Mouse (Mus musculus): ENCODE results near the gene Pxmp4. TPM values are rescaled to one million over a fixed set of nuclear protein-coding genes. Genes with fewer than 3 reads are reported as not detected.

Pxmp4 gene
- total RNA-seq (2021), result 10 to 100 TPM; 45.5 to 53.0 TPM
- long read RNA-seq, experiment 1, transcript Pxmp4-201 (4 exons, 2,789 nt), result major isoform, 72 of 119 reads
- long read RNA-seq, experiment 1, partial matches to known transcripts, result 23 of 119 reads
- long read RNA-seq, experiment 1, other reads (novel, unspliced or antisense), result 21 of 119 reads
- long read RNA-seq, experiment 2, transcript Pxmp4-201 (4 exons, 2,789 nt), result major isoform, 43 of 47 reads
- long read RNA-seq, experiment 2, partial matches to known transcripts, result 2 of 47 reads
- long read RNA-seq, experiment 2, other reads (novel, unspliced or antisense), result 0 of 47 reads

DNA sequence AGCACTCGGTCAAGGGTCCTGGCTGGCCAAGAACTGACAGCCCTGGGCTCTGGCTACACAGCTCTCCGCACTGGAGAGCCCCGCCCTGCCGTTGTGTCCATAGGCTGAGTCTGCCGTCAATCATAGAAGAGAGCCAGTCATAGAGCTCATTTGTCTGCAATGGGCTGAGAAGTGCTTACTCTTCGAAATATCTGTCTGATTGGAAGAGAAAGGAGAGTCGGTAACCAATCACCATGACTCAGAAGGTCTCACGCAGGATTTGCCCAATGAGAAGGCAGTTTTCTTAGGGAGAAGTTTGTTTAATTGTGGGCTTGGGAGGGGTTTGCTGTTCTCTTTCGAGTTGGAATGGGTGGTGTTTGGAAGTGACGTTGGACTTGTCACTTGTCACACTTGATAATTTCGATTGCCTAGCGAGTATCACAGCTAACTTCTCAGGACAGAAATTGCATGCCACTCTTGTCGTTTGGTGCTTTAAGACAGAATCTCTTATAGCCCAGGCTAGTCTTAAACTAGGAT is at the start of gene Pxmp4:
Gene Pxmp4, minus strand, starts transcription at position 71 of the 516 bp plus-strand sequence.
- peak; percentile 99 for DNase-seq

DNA sequence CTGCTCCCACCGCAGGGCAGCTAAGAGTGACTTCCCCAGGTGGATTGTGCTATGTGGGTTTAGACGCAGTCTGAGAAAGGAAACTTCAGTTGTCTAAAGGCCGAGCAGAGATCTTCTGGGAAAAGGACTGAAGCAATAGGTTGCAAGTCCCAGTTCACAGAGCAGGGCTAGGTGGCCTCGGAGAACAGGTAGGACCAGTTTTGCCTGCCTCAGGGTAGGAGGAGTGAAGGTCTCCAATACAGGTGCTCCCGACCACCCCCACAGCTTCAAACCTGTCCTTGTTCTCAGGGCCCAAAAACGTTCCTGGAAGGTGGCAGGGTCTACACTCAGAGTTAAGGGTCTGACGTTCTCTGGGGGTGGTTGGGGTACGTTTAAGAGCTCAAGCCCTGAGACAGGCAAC is 47.9 kb upstream of the Pxmp4 start, which contains the start of gene Chmp4b:
Gene Chmp4b, plus strand, starts transcription at position 343 of the 400 bp plus-strand sequence.
- DNase-seq, result no peak

DNA sequence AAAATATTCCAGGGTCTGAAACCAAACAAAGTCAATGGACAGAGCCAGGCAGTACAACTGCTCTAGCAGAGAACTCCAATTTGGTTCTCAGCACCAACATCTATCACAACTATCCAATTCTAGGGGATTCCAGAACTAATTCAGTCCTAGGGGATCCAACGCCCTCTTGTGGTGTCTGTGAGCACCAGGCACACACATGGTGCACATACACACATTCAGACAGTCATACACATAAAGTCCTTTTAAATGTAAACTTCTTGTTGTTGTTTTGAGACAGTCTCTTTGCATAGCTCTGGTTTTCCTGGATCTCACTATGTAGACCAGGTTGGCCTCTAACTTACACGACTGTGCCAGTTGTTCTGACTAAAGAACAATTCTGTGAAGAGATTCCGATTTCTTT is 46.9 kb upstream of the Pxmp4 start:
- DNase-seq, result no peak

DNA sequence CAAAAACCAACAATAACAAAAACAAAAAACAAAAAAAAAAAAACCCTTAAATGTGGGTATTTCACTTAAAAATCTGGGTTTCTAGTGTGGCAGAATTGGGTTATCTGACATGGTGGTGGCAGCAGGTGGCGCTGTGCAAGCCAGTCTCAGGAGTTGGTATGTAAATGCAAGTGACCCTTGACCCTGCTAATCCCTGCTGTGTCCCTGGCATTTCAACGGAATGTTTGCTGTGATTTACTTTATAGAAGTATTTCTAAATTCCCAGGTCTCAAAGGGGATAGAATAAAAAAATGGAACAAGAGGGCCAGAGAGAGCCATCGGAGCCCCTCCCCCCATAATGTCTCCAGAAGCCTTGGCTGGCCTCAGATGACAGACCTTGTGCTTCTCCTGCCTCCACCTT is 44.6 kb upstream of the Pxmp4 start:
- DNase-seq, result peak; percentile 68

DNA sequence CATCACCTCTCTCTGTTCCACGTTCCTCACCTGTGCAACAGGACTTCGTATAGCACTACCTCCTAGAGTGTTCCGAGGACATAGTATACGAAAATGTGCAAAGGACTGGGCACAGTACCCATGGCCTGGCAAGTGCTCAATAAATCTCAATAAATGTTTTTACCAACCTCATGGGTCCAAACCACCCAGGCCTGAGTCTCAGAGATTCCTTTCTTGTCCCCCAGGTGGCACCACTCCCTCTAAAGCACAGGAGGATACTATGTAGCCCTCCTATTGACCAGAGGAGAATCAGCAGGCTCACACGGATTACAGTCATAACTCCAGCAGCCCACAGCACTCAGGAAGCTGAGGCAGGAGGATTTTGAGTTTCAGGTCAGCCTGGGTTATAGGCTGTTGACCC is 43.1 kb upstream of the Pxmp4 start:
- peak; percentile 57 for DNase-seq

- no peak for DNase-seq
These were observed 39.3 kb upstream of the Pxmp4 start for GRCm38 (mm10) chr2:154642712-154643385.

GRCm38 (mm10) chr2:154642005-154642459 is 38.5 kb upstream of the Pxmp4 start:
- no peak for DNase-seq

- DNase-seq, result no peak
These were observed 37.7 kb upstream of the Pxmp4 start for GRCm38 (mm10) chr2:154641176-154641575.

GRCm38 (mm10) chr2:154639115-154639514 is 35.6 kb upstream of the Pxmp4 start:
- DNase-seq, result no peak

DNA sequence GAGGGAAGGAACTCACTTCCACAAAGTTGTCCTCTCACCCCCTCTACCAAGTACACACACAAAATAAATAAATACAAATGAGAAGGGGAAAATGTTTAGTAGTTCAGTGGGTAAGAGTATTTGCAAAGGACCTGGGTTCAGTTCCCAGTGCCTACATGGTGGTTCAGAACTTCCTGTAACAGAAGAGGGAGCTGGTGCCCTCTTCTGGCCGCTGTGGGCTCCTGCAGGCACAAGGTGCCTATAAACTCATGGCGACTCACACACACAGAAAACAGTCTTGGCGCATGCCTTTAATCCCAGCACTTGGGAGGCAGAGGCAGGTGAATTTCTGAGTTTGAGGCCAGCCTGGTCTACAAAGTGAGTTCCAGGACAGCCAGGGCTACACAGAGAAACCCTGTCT is 35.0 kb upstream of the Pxmp4 start:
- DNase-seq, result no peak

GRCm38 (mm10) chr2:154635826-154636225 is 32.3 kb upstream of the Pxmp4 start:
- no peak for DNase-seq

- DNase-seq, result no peak
These were observed 30.6 kb upstream of the Pxmp4 start for GRCm38 (mm10) chr2:154633876-154634644.

DNA sequence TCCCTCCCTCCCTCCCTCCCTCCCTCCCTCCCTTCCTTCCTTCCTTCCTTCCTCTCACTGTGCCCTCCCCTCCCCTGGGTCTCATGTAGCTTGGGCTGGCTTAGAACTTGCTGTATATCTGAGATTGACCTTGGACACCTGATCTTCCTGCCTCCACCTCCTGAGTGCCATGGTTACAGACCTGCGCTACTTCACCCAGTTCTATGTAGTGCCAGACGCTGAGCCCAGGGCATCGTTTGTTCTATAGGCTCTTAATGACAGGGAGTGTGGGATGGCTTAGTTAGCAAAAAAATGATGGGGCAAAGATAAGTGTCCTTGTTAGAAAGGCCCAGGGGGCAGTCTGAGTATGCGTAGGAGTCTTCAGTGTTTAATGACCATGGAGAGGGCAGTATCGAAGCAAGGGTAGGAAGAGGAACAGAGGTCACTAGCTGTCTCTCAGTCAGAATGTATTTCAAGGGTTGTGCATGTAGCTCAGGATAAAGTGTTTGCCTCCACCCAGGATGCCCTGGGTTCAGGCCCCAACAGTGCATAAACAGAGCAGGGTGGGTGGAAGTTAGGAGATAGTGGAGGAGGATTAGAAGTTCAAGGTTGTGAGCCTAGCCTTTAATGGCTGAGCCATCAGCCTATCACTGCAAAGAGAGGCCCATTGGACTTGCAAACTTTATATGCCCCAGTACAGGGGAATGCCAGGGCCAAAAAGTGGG is 29.7 kb upstream of the Pxmp4 start:
- no peak for DNase-seq

GRCm38 (mm10) chr2:154632203-154632780 is 28.8 kb upstream of the Pxmp4 start:
- DNase-seq, result no peak

- no peak for DNase-seq
These were observed 27.0 kb upstream of the Pxmp4 start for GRCm38 (mm10) chr2:154630531-154630930.

DNA sequence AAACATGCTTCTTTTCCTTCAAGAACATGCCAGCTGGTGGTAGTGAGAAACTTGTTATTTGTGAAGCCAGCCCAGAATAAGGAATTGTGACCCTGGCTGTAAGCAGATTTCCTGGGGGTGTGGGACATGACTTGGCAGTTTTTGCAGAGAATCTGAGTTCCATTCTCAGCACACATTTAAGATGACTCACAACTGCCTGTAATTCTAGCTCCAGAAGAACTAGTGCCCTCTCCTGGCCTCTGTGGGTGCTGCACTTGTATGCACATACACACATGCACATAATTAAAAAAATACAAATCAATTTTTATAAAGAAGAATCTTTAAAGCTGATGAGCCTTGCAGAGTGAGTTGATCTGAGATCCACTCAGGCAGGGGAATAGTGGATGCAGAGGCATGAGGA is 20.6 kb upstream of the Pxmp4 start:
- DNase-seq, result no peak

GRCm38 (mm10) chr2:154621684-154622083 is 18.2 kb upstream of the Pxmp4 start:
- no peak for DNase-seq

DNA sequence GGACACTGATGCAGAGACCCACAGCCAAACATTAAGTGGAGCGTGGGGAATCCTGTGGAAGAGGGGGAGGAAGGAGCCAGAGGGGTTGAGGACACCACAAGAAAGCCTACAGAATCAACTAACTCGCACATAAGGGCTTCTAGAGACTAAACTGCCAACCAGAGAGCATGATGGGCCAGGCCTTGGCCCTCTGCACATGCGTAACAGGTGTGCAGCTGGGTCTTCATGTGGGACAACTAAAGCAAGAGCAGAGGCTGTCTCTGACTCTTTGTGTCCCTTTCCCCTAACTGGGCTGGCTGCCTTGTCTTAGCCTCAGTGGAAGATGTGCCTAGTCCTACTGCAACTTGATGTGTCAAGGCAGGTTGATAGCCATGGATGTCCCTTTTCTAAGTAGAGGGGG is 13.6 kb upstream of the Pxmp4 start:
- DNase-seq, result no peak

- no peak for DNase-seq
These were observed 12.2 kb upstream of the Pxmp4 start for GRCm38 (mm10) chr2:154615674-154616073.

DNA sequence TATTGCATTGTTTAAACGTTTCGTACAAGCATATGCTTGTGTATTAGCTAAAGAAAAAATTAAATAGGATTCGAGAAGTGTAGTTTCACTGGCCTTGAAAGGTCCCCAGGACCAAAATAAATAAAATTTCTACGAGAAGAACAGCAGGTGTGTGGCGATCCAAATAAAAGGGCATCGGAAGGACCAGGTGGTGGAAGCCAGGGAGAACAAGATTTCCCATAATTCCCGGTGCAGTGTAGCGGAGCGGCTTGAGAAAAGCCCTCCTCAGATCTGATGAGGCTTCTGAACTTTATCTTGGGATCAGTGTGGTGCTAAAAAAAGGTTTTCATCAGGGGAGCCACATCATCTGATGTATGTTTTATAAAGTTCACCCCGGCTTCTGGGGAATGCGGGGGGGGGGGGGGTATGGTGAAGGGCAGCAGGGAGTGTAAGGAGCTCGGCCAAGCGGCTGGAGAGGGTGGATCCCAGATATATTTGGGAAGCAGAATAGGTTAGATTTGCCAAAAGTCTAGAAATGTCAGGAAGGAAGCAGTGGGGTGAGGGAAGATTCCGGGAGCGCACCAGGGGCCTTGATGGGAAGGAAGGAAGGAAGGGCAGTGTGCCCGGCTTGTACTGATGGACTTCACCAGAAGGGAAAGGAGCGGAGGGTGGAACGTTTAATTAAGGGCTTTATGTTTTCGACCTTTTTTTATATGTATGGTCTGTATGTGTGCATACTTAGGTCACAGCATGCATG is 11.5 kb upstream of the Pxmp4 start:
- DNase-seq, result no peak
